Mouse (Mus musculus): ENCODE measurements around the gene Padi2. TPM values are rescaled to one million over a fixed set of nuclear protein-coding genes. Genes with fewer than 3 reads are reported as not detected.
A peak's percentile ranks its signal among the peaks of the same experiment; 100 is the strongest.

Padi2 gene
- total RNA-seq, 2 experiments from 2014 or later: 9.5 to 12.1 TPM

DNA sequence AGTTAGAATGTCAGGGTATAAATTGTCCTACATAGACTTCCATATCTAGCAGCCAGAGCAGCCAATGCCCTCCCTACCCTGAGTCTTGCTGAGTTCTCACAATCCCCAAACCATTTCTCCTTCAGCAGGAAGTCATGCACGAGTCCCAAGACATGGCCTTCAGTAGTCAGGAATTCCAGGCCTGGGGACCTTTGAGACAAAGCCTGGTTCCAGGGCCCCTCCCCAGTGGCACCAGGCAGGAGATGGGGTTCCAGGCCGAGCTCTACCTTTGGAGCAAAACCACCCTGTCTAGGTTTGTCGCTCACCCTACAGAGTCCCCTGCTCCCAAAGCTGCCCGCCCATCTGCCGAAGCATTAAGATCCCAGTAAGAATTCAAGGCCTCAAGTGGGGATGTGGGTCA lies 10.2 kb downstream of the Padi2 start:
- DNase-seq (ENCODE audit: low spot score in 2 of 2): no peak
- intact Hi-C loops (cut with DNase I): no loop called here

DNA sequence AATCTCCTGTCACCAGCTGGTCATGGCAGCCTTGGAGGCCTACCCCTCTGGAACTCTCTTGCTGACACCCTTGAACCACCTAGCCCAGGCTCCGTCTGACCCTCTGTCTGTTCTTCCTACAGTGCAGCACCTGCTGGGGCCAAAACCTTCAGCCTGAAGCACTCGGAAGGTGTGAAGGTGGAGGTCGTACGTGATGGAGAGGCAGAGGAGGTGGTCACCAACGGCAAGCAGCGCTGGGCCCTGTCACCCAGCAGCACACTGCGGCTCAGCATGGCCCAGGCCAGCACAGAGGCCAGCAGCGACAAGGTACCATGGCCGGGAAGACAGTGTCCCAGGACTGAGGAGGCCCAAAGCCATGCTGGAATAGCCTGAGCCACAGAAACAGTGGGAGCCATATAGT lies 11.3 kb downstream of the Padi2 start:
- DNase-seq (ENCODE audit: low spot score in 2 of 2): no peak

DNA sequence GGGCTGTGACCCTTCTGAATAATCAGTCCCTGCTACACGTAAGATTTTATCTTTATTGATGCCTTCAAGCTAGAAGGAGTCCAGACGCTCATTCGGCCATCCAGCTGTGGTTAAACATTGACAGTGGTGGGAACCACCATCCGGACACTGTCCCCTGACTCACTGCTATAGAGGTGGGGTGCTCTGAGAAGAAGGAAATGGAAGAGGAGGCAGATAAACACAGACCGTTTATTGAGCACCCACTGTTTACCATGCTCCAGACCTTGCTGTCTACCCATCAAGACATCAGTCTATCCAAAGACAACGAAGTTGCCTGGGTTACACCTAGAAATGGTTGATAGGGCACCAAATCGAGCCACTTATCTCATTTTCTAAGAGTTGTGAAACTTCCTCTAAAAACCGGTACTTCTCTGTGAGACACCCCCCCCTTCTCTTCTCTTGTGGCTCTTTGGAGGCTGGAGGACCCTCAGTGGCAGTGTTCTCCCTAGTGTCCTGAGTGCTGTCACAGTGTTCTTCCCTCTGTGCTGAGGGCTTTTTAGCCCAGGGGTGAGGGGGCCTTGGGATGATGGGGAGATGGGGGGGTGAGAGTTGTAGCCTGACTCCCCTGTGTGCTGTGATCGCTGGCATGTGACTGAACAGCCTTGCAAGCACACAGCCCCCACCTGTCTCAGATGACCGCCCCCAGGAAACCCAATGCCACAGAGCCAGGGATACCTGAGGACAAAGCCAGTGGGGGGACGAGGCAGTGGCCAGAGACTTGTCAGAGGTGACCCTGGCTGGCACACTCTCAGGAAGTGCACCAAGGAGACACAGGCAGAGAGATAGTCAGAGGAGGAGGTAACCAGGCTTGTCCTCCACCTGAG lies 14.1 kb downstream of the Padi2 start:
- no peak for DNase-seq (ENCODE audit: low spot score in 2 of 2)
- intact Hi-C loops (cut with DNase I): no loop called here

More for the DNA sequence above, 11.3 kb downstream of the Padi2 start:
- intact Hi-C loops (cut with DNase I): no loop called here

DNA sequence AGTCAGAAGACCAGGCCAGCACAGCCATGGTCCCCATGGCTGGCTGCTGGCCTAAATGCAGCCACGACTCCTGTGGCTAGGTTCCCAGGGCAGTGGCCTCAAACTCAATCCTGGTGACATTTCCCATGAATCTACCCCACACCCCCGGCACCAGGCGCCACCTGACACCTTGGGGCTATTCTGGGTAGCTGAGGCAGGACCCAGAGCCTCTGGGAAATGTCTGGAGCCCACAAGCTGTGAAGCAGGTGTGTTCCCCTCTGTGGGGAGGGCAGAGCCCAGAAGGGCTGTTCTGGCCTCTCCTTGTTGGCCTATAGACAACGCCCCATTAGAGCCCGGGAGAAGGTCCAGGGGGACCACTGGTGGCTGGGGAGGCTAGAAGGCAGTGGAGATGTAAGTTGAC lies 16.4 kb downstream of the Padi2 start:
- intact Hi-C loops (cut with DNase I): no loop called here
- DNase-seq (ENCODE audit: low spot score in 2 of 2): no peak

DNA sequence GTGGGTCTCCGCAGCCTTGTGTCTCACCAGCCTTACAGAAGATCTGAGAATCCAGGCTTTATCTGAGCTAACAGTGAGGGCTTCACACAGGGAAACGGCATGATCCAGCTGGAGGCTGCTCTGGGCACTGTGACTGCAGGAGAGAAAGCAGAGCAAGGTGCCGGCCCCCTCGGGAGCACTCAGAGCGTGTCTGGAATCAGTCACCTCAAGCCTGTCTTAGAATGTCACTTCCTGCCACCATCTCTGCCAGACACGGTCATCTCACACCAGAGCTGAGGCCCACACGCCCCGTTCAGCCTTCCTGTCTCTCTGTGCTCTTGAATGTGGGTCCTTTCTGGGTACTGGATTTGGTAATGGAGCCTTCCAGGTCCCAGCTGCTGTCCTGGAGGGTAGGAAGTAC lies 19.5 kb downstream of the Padi2 start:
- intact Hi-C loops (cut with DNase I): no loop called here
- DNase-seq (ENCODE audit: low spot score in 2 of 2): no peak

DNA sequence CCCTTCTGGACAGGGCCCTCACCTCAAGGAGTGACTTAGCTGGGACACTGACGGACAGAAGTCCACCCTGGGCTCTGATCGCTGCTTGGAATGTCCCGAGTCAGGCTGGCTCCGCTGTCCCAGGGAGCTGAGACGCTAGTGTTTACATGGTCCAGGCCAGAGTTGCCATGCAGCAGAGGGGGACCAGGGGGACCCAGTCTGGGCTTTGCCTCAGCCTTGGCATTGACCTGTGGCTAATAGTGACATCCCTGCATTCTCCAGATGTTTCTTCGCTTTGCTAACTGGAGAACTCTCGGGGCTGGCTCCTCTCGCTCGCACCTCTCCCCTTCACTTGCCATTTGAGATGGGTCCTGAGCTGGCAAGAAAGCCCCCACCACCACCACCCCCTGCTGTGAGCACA lies 22.2 kb downstream of the Padi2 start:
- intact Hi-C loops (cut with DNase I): no loop called here

DNA sequence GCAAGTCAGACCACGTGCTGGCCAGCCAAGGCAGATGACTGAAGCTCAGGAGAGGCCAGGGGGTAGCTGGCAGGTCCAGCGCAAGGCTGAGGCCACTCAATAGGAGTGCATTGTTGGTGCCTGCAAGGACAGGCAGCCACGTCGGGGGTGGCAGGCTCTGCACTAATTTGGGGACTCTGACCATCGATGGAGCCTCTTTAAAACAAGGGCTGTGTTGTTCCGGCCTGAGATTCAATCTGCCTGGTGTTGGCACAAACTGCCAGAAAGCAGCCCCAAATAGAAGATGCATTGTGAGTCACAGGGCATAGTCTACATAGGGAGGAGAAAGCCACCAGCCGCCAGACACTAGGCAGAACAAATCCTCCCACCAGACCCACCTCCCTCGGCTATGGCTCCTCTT lies 23.6 kb downstream of the Padi2 start:
- peak; percentile 50 to 83 for DNase-seq (ENCODE audit: low spot score in 2 of 2)

More for the DNA sequence above, 22.2 kb downstream of the Padi2 start:
- DNase-seq (ENCODE audit: low spot score in 2 of 2): no peak

DNA sequence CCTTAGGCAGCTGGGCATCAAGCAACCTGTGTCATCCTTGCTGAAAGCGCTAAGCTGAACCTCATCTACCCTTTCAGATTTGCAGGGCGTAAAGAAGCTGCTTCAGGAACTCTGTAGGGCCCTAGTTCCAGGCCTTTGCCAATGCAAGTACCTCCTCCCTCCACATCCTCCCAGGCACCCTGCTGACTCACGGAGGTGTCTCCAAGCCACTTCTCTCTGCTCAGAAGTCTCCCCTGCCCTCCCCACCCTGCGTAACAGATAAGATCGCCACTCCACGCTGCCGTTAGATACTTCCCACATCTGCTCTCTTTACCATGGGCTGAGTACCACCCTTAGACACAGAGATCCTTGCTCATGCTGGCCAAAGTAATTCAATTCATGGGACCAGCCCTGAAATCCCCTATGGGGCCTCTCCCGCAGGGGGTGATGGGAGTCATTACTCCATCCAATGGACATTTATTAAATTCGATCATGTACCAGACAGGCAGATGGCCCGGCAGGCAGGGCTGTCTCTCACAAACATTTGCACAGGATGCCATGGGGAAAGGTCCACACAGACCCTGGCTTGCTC lies 24.8 kb downstream of the Padi2 start:
- intact Hi-C loops (cut with DNase I): no loop called here

More for the DNA sequence above, 23.6 kb downstream of the Padi2 start:
- intact Hi-C loops (cut with DNase I): no loop called here

DNA sequence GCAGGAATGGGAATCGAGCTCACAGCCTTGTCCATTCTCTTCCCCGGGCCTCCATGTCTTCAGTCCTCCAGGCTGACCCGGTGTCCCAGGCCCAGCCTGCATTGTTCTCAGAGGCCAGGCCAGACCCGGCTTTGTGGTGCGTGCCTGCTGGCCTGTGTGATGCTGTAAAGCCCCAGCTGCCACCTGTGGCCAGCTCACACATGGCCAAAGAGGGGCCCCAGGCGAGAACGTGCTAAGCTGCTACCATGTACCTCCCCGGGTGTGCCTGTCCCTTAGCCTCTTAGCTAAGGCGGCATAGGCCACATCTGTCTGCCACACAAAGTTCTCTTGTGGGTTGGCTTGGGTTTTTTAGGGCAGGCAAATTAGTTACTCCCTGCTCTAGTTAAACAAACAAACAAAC lies 29.5 kb downstream of the Padi2 start:
- intact Hi-C loops (cut with DNase I): no loop called here
- DNase-seq (ENCODE audit: low spot score in 2 of 2): no peak

More for the DNA sequence above, 24.8 kb downstream of the Padi2 start:
- DNase-seq (ENCODE audit: low spot score in 2 of 2): no peak

DNA sequence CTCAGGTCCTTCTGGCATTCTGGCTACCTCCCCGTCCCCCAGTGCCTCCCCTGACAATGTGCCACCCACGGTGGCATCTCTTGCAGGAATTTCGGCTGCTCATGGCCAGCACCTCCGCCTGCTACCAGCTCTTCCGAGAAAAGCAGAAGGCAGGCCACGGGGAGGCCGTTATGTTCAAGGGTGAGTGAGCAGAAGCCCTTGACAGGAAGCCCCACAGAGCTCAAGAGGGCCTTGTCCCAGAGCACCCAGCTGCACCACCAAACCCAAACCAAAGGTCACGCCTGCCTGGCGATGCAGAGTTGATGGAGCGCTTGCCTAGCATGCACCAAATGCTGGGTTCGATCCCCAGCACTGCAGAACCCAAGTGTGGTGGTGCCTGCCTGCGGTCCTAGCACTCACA lies 38.2 kb downstream of the Padi2 start:
- intact Hi-C loops (cut with DNase I): no loop called here
- no peak for DNase-seq (ENCODE audit: low spot score in 2 of 2)

DNA sequence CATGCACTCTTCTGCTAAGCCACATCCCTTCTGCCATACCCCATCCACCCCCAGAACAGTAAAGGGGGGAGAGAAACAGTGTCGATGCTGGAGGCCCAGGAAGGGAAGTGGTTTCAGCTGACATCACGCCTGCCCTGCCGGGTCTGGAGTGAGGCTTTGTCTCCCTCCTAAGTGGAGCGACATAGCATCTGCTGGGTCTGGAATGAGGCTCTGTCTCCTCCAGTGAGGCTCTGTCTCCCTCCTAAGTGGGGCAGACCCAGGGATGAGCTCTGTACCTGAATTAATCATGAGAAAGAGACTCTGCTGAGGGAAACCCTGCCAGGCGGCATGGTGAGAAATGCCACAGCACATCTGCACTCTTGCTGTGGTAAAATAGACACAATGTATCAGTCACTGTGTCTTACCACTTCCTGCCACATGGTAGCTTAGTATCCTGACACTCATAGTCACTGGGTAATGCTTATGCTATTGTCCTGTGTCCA lies 38.9 kb downstream of the Padi2 start:
- DNase-seq (ENCODE audit: low spot score in 2 of 2): peak in 1 of 2 experiments; percentile 37
- intact Hi-C loops (cut with DNase I): no loop called here

DNA sequence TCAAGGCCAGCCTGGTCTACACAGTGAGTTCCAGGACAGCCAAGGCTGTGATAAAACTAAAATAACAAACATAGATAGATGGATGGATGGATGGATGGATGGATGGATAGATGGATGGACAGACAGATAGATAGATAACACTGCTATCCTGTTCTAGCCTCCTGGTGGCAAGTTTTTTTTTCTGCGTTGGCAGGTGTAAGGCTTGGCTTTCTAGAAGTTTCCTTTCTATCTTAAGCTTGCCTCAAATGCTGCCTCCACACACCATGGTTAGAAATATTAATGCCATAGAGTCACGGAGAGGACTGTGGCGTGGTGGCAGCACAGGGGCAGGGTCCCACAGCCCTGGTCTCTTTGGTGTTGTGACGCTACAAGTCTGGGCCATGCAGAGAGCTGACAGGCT lies 39.4 kb downstream of the Padi2 start:
- intact Hi-C loops (cut with DNase I): no loop called here
- no peak for DNase-seq (ENCODE audit: low spot score in 2 of 2)

DNA sequence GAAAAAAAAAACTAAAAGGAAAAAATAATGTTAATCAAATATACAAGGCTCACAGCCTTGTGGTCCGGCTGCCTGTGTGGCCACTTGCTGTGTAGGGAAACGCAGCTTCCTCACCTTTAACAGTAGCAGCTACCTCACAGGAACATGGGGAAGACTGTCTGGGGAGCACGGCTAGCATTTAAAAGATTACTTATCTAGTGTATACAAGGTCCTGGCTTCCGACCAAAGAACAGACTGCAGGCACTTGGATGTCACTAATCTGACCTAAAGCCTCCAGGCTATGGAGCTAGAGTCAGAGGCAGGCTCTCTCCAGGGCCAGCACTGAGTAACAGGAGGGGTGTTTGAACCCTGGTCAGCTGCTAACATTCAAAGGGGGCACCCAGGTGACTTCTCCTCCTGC lies 39.9 kb downstream of the Padi2 start:
- intact Hi-C loops (cut with DNase I): no loop called here
- no peak for DNase-seq (ENCODE audit: low spot score in 2 of 2)

DNA sequence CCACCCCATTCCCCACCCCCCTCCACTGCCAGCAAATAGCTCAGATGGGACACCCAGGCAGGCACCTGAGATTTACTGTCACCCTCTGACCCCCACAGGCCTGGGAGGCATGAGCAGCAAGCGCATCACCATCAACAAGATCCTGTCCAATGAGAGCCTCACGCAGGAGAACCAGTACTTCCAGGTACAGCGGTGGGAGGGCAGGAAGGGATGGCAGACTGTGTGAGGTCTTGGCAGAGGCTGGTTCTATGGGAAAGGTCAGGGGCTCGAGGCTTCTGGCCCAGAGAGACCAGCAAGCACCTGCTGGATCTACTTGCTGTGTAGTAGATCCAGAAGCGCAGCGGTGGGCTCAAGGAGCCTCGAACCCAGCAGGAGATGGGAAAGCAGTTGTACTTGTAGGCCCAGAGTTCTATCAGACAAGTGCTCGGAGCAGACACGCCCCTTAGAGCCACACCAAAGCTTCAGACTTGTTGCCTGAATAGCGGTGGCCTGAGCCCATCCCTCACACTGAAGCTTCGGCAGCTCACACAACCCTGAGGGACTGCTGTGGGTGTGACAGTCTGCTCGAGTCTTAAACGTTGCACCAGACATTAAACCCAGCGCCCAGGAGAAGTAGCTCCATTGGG lies 40.5 kb downstream of the Padi2 start:
- DNase-seq (ENCODE audit: low spot score in 2 of 2): no peak
- intact Hi-C loops (cut with DNase I): no loop called here

DNA sequence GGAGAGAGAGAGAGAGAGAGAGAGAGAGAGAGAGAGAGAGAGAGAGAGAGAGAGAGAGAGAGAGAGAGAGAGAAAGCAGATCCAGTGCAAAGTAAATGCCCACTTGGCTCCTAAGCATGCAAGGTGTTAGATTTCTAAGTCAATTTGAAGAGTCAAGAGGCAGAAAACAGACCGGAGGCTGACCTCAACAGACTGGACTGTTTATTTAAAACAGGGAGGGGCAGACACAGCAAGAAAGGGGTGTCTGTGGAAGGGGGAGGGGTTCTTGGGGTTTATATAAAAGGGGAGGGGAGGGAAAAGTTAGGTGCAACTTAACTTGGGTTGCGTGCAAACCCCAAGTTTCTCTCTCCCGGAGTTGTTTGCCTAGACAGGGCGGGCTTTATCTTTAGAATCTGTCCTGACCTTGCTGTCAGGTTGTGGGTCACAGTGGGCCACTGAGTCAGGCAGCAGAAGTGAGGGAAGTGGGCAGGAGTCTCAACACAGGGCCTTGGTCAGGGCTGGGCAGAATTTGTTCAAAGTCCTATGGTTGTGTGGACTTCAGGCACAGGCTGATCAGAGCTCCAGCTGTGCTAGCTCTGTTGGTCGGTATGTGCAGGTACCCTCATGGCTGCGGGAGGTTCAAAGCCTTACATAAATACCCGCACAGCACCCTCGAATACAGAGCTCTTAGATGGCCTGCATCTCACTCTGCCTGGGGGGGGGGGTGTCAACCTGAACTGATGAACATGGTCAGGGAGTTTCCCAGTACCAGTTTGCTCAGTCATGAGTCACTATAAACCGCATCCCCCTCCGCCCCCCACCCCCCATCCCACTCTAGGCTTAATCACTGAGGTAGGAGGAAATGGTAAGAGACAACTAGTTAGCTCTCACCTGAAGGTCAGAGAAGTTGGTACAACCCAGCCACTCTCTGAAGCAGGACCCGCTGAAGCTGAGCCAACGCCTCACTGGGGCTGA lies 41.6 kb downstream of the Padi2 start:
- no peak for DNase-seq (ENCODE audit: low spot score in 2 of 2)
- intact Hi-C loops (cut with DNase I): no loop called here

DNA sequence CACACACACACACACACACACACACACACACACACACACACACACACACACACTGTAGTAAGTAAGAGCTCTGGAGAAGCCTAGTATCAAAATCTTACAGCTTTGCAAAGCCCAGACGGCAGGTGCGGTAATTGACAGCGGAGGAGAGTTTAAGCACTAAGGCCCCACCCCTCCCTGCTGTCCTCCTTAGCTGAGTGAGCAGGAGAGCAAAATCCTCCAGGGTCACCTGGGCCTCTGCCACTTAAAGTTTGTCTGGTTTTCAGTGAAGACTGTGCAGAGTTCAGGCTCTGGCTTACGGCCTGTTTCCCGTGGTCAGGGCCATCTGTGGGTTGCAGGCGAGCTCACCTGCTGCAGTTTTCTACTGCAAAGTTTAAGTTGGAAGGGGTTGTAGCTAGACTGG lies 42.3 kb downstream of the Padi2 start:
- intact Hi-C loops (cut with DNase I): no loop called here
- DNase-seq (ENCODE audit: low spot score in 2 of 2): no peak

DNA sequence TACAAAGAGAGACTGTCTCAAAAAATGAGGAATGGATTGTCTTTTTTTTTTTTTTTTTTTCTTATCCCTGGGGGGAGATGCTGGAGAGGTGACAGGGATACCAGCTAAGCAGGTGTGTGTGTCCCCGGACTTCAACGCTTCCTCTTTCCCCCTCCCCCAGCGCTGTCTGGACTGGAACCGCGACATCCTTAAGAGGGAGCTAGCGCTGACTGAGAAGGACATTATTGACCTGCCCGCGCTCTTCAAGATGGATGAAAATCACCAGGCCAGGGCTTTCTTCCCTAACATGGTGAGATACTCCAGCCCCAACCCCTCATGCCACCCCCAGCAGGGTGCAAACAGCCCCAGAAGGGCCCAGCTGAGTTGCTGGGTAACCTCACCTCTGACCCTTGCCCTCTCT lies 42.9 kb downstream of the Padi2 start:
- DNase-seq (ENCODE audit: low spot score in 2 of 2): no peak
- intact Hi-C loops (cut with DNase I): no loop called here

DNA sequence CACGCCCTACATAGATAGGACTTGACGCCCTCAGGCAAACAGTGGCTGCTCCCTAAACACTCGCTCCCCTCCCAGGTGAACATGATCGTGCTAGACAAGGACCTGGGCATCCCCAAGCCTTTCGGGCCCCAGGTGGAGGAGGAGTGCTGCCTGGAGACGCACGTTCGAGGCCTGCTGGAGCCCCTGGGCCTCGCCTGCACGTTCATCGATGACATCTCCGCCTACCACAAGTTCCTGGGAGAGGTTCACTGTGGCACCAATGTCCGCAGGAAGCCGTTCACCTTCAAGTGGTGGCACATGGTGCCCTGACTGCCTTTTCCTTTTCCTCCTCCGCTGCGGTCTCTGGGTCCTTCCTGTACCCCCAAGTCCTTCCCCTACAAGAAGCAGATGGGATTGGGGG lies 43.5 kb downstream of the Padi2 start:
- DNase-seq (ENCODE audit: low spot score in 2 of 2): no peak
- intact Hi-C loops (cut with DNase I): no loop called here

DNA sequence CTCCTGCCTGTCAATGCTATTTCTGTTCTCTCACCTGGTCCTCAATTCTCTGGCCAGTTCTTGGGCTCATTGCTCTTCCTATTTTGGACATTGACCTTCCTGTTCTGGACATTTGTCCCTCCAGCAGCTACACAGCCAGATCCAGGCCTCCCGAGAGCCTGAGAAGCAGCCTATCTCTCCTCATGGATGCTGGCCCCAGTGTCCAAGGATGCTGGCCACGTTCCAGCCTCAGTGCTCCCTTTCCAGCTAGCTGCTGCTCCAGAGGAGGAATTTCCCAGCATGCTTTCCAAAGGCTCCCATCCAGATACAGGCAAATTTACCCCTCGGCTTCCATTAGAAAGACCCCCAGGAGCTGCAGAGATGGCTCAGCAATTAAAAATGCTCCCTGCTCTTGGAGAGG lies 44.4 kb downstream of the Padi2 start:
- intact Hi-C loops (cut with DNase I): no loop called here
- no peak for DNase-seq (ENCODE audit: low spot score in 2 of 2)

All from left cerebral cortex, postnatal 25 days (tissue).